Mouse (Mus musculus): Measurements from ENCODE around the gene Gnao1. TPM values are rescaled to one million over a fixed set of nuclear protein-coding genes. Genes with fewer than 3 reads are reported as not detected.

The Gnao1 gene
- polyA plus RNA-seq, 1 experiment from 2014 or later = 11.6 TPM

DNA sequence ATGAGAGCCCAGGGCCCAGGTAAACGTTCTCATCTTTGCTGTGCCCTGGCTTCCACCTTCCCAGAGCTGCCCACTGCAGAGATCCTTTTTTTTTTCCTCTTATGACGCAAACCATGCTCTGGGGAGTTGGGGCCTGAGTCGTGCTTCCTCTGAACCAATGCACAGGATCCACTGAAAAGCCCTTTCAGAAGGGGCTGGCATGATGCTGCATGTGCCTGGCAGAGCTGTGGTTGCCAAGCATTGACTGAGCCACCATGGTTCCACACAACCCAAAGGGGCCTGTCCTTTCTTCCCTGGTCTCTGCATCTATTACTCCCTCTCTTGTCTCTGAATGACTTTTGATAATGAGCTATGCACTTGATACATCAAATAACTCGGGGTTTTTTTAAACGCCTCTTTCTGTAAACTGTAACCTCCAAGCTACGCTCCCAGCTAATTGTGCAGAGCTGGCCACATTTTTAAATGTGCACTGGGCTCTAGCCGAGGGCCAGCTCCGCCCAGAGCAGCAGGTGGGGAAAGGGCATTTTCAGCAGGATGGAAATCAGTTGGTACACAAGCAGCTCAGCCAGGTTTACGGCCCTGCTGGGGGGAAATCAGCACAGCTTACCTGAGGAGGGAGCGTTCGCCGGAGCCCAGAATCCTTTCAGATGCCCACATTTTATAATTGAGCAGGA lies 110.3 kb downstream of the Gnao1 start:
- Histone ChIP-seq H3K4me1 (ENCODE audit: control insufficient read depth, insufficient read depth, low read length) (peaks cover 18% of the 10 kb centered on the region), H3K27ac (ENCODE audit: low read length) (peak overlapping the region; percentile 11; the same call in 1 of the 2 replicates), H3K9ac (ENCODE audit: low read length) (no peak overlapping the region), H3K4me2 (ENCODE audit: low read depth, low read length) (no peak overlapping the region), H3K36me3 (ENCODE audit: control insufficient read depth, insufficient read depth, low read length) (no peaks in the 10 kb centered on the region), H3K4me3 (replicated peaks; ENCODE audit: low read length) (no peak overlapping the region), H3K9me3 (replicated peaks; ENCODE audit: control insufficient read depth, low read length) (no peaks in the 10 kb centered on the region), H3K27me3 (ENCODE audit: control insufficient read depth, insufficient read depth, low read length) (no peaks in the 10 kb centered on the region)
- no peak for ATAC-seq (ENCODE audit: insufficient read depth, low FRiP score)
- WGBS = 51% methylated on average over 12 of the region's 12 CpGs

DNA sequence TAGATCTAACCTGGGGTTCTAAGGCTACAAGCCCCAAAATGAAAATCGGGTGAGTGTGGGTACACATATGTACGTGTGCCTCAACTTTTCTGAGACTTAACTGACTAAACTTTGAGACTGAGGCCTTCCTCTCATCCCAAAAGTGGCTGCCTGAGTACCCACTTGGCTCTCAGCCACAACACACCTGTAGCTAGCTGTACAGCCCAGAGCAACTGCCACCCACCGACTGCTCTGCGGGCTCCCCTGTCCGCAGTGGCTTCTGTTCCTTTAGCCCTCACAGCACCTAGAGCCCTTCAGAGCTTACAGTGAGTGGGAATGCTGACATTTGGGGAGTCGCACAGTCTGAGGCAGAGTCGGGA lies 110.8 kb downstream of the Gnao1 start:
- WGBS = 80% methylated on average over 7 of the region's 7 CpGs
- Histone ChIP-seq H3K9me3 (replicated peaks; ENCODE audit: control insufficient read depth, low read length) (no peaks in the 10 kb centered on the region), H3K4me1 (ENCODE audit: control insufficient read depth, insufficient read depth, low read length) (peaks cover 18% of the 10 kb centered on the region), H3K27me3 (ENCODE audit: control insufficient read depth, insufficient read depth, low read length) (no peaks in the 10 kb centered on the region), H3K9ac (ENCODE audit: low read length) (no peak overlapping the region), H3K4me2 (ENCODE audit: low read depth, low read length) (no peak overlapping the region), H3K36me3 (ENCODE audit: control insufficient read depth, insufficient read depth, low read length) (no peaks in the 10 kb centered on the region), H3K27ac (ENCODE audit: low read length) (no peak overlapping the region), H3K4me3 (replicated peaks; ENCODE audit: low read length) (no peak overlapping the region)
- no peak for ATAC-seq (ENCODE audit: insufficient read depth, low FRiP score)

DNA sequence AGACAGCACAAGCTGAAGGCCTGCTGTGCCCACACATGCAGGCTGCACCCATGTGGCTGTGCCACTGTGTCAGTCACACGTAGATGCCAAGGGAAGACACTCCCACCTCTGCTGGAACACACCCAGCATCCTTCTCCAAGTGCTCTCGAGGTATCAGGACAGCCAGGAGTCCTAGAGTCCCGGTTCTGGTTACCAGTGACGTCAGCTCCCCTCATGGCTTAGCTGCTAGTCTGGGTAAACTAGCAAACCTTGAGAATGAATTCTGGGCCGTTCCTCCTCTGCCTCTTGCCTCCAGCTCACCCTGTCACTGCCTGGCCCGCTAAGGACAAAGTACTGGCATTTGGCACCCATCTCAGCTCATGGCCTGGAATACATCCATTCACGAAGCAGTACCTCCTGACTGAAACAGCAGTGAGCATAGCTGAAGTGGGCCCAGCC lies 114.2 kb downstream of the Gnao1 start:
- Histone ChIP-seq H3K4me2 (ENCODE audit: low read depth, low read length) (no peak overlapping the region), H3K36me3 (ENCODE audit: control insufficient read depth, insufficient read depth, low read length) (no peaks in the 10 kb centered on the region), H3K4me3 (replicated peaks; ENCODE audit: low read length) (no peak overlapping the region), H3K27ac (ENCODE audit: low read length) (no peak overlapping the region), H3K27me3 (ENCODE audit: control insufficient read depth, insufficient read depth, low read length) (no peaks in the 10 kb centered on the region), H3K4me1 (ENCODE audit: control insufficient read depth, insufficient read depth, low read length) (peaks cover 13% of the 10 kb centered on the region), H3K9me3 (replicated peaks; ENCODE audit: control insufficient read depth, low read length) (no peaks in the 10 kb centered on the region), H3K9ac (ENCODE audit: low read length) (no peak overlapping the region)
- ATAC-seq (ENCODE audit: insufficient read depth, low FRiP score) = 0 out of 2 replicates have a peak, but pooled peaks have one; percentile 18
- 41% methylated on average over 7 of the region's 7 CpGs for WGBS

DNA sequence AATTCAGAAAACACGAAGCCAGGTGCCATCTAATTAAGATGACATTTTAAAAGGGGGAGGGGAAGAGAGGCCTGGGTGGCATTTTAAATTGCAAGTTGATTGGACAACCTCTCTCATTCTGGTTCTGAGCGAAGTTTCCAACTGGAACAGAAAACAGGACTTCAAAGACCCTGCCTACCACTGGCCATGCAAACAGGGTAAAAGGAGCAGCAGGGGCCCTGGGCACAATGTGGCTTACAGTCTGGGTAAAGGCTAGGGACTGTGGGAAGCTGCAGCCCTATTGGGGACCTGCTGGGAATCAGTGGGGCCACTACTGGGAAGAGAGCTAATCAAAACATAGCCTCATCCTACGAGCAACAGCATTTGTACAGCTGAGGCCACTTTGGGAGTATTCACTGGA lies 115.7 kb downstream of the Gnao1 start:
- Histone ChIP-seq H3K27me3 (ENCODE audit: control insufficient read depth, insufficient read depth, low read length) (no peaks in the 10 kb centered on the region), H3K9ac (ENCODE audit: low read length) (no peak overlapping the region), H3K9me3 (replicated peaks; ENCODE audit: control insufficient read depth, low read length) (no peaks in the 10 kb centered on the region), H3K27ac (ENCODE audit: low read length) (no peak overlapping the region), H3K4me1 (ENCODE audit: control insufficient read depth, insufficient read depth, low read length) (peaks cover 8% of the 10 kb centered on the region), H3K4me3 (replicated peaks; ENCODE audit: low read length) (no peak overlapping the region), H3K36me3 (ENCODE audit: control insufficient read depth, insufficient read depth, low read length) (no peaks in the 10 kb centered on the region), H3K4me2 (ENCODE audit: low read depth, low read length) (no peak overlapping the region)
- ATAC-seq (ENCODE audit: insufficient read depth, low FRiP score) = no peak
- WGBS = 62% methylated on average over 3 of the region's 3 CpGs

DNA sequence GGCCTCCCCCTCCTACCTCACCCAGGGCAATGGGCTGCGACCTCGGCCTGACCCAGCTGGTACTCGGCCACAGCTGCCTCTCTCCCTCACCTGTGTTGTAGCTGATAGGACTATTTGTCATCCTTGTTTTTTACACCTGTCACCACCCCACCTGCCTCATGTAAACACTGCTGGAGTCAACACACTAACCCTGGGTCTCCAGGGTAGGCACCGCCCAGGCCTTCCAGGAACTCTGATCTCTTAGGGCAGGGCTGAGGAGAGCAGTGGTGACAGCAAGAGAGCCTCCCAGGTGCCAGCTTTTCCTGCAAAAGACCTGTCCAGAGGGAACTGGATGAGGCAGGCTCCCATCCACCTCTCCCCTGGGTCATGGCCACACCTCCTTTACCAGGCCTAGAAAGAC lies 119.5 kb downstream of the Gnao1 start:
- no peaks in the 10 kb centered on the region for H3K27me3 ChIP-seq (ENCODE audit: control insufficient read depth, insufficient read depth, low read length)
- no peak overlapping the region for H3K27ac ChIP-seq (ENCODE audit: low read length)
- WGBS = 57% methylated on average over 4 of the region's 4 CpGs
- H3K36me3 ChIP-seq (ENCODE audit: control insufficient read depth, insufficient read depth, low read length) = no peaks in the 10 kb centered on the region
- H3K9me3 ChIP-seq (replicated peaks; ENCODE audit: control insufficient read depth, low read length) = no peaks in the 10 kb centered on the region
- peaks cover 4% of the 10 kb centered on the region for H3K4me1 ChIP-seq (ENCODE audit: control insufficient read depth, insufficient read depth, low read length)
- H3K4me2 ChIP-seq (ENCODE audit: low read depth, low read length) = no peak overlapping the region
- peak; percentile 48 for ATAC-seq (ENCODE audit: insufficient read depth, low FRiP score)
- no peak overlapping the region for H3K9ac ChIP-seq (ENCODE audit: low read length)
- no peak overlapping the region for H3K4me3 ChIP-seq (replicated peaks; ENCODE audit: low read length)

DNA sequence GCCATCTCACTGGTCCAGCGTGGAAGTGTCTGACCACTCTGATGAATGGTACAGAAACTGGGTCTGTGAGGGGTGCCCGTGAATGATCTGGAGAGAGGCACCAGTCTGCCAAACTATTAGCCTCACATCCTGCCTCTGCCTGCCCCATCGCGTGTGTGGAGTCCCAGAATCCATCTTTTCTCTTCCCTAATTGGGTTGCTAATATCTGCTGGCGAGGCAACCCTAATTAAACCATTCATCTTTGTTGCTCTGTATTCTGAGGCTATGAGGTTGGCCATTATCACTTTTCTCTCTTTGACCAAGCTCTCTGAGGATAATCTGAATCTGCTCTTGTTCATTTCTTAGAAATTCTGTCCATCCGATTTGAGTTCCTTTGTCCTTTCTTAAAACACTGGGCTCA lies 121.6 kb downstream of the Gnao1 start:
- Histone ChIP-seq H3K36me3 (ENCODE audit: control insufficient read depth, insufficient read depth, low read length) (no peaks in the 10 kb centered on the region), H3K9me3 (replicated peaks; ENCODE audit: control insufficient read depth, low read length) (no peaks in the 10 kb centered on the region), H3K9ac (ENCODE audit: low read length) (no peak overlapping the region), H3K4me3 (replicated peaks; ENCODE audit: low read length) (no peak overlapping the region), H3K4me1 (ENCODE audit: control insufficient read depth, insufficient read depth, low read length) (peaks cover 2% of the 10 kb centered on the region; the same call in 1 of the 2 replicates), H3K27ac (ENCODE audit: low read length) (no peak overlapping the region), H3K27me3 (ENCODE audit: control insufficient read depth, insufficient read depth, low read length) (no peaks in the 10 kb centered on the region), H3K4me2 (ENCODE audit: low read depth, low read length) (no peak overlapping the region)
- 84% methylated on average over 6 of the region's 6 CpGs for WGBS
- no peak for ATAC-seq (ENCODE audit: insufficient read depth, low FRiP score)

DNA sequence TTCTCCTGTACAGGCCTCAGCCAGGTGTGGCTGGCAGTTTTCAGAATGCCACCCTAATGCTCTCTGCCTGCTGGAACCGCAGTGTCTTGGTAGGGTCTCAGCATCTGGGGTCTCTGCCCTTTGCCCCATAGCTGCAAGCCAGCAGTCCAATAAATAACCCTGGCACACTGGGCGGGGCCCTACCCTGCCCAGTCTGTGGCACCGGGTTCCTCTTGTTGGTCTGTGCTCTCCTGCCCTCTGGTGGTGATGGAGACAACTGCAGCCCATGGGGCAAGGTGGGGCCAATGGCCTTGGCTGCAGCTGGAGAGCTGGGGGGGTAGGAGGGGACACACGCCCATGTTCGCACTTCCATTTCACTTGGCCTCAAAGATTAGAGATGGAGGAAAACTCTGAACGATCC lies 123.1 kb downstream of the Gnao1 start:
- H3K9me3 ChIP-seq (replicated peaks; ENCODE audit: control insufficient read depth, low read length) = no peaks in the 10 kb centered on the region
- no peak overlapping the region for H3K4me3 ChIP-seq (replicated peaks; ENCODE audit: low read length)
- H3K4me1 ChIP-seq (ENCODE audit: control insufficient read depth, insufficient read depth, low read length) = peaks cover 2% of the 10 kb centered on the region; the same call in 1 of the 2 replicates
- 22% methylated on average over 6 of the region's 6 CpGs for WGBS
- no peak overlapping the region for H3K9ac ChIP-seq (ENCODE audit: low read length)
- no peaks in the 10 kb centered on the region for H3K36me3 ChIP-seq (ENCODE audit: control insufficient read depth, insufficient read depth, low read length)
- H3K27ac ChIP-seq (ENCODE audit: low read length) = no peak overlapping the region
- ATAC-seq (ENCODE audit: insufficient read depth, low FRiP score) = peak; percentile 54; the same call in 1 of the 2 replicates
- H3K4me2 ChIP-seq (ENCODE audit: low read depth, low read length) = no peak overlapping the region
- no peaks in the 10 kb centered on the region for H3K27me3 ChIP-seq (ENCODE audit: control insufficient read depth, insufficient read depth, low read length)

DNA sequence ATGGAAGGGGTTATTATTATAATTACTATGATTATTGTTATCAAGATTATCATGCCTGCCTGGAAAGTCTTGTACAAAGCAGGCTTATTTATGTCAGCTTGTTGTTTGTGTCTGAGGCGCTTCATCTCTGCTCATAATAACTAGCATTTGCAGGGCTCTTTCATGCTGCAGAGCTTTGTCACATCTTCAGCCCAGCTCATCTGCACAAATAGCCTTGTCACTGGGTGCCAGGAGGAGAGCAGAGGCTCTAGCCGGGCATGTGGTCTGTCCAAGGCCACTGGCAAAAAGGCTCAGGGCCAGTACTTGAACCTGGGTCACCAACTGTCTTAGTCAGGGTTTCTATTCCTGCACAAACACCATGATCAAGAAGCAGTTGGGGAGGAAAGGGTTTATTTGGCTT lies 123.5 kb downstream of the Gnao1 start:
- Histone ChIP-seq H3K4me3 (replicated peaks; ENCODE audit: low read length) (no peak overlapping the region), H3K4me1 (ENCODE audit: control insufficient read depth, insufficient read depth, low read length) (peaks cover 2% of the 10 kb centered on the region; the same call in 1 of the 2 replicates), H3K36me3 (ENCODE audit: control insufficient read depth, insufficient read depth, low read length) (no peaks in the 10 kb centered on the region), H3K27me3 (ENCODE audit: control insufficient read depth, insufficient read depth, low read length) (no peaks in the 10 kb centered on the region), H3K9me3 (replicated peaks; ENCODE audit: control insufficient read depth, low read length) (no peaks in the 10 kb centered on the region), H3K27ac (ENCODE audit: low read length) (no peak overlapping the region), H3K4me2 (ENCODE audit: low read depth, low read length) (no peak overlapping the region), H3K9ac (ENCODE audit: low read length) (no peak overlapping the region)
- WGBS = 83% methylated on average over 2 of the region's 2 CpGs
- no peak for ATAC-seq (ENCODE audit: insufficient read depth, low FRiP score)

DNA sequence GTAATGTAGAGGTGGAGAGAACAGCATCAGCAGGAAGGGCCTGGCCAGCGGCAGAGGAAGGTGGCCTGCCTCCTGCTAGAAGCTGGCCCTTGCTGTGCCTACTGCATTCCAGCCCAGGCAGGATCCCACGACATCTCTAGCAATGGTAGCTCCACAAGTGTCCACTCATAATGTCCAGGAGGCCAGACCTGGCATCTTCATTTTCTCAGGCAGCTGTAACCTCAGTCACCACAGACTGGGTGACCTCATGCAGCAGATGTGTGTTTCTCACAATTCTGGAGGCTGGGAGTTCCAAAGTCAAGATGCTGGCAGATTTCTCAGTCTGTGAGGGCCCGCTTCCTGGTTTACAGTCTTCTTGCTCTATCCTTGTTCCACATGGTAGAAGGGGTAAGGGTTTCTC lies 128.4 kb downstream of the Gnao1 start:
- Histone ChIP-seq H3K9ac (ENCODE audit: low read length) (no peak overlapping the region), H3K27me3 (ENCODE audit: control insufficient read depth, insufficient read depth, low read length) (no peaks in the 10 kb centered on the region), H3K4me2 (ENCODE audit: low read depth, low read length) (no peak overlapping the region), H3K4me1 (ENCODE audit: control insufficient read depth, insufficient read depth, low read length) (no peaks in the 10 kb centered on the region), H3K4me3 (replicated peaks; ENCODE audit: low read length) (no peak overlapping the region), H3K27ac (ENCODE audit: low read length) (no peak overlapping the region), H3K36me3 (ENCODE audit: control insufficient read depth, insufficient read depth, low read length) (no peaks in the 10 kb centered on the region), H3K9me3 (replicated peaks; ENCODE audit: control insufficient read depth, low read length) (no peaks in the 10 kb centered on the region)
- no peak for ATAC-seq (ENCODE audit: insufficient read depth, low FRiP score)
- WGBS = 79% methylated on average over 3 of the region's 3 CpGs
